Mouse (Mus musculus) liver, embryonic 14.5 days (tissue): Measurements from ENCODE around the gene Cnot6. TPM values are rescaled to one million over a fixed set of nuclear protein-coding genes. Genes with fewer than 3 reads are reported as not detected.

Experiments
- ATAC-seq: fragments of 200-750 bp; cut with Nextera tagmentation; 2 replicates; pipeline ENCODE4 v1.8.0; 2017; ENCODE audit warnings: moderate number of reproducible peaks, mild to moderate bottlenecking, moderate library complexity; ENCODE audit not compliant: insufficient read depth
- DNase-seq, 3 experiments: peaks; one replicate each; pipeline ENCODE4 v3.0.0-alpha.2; 2012 to 2013; ENCODE audit warnings: low read depth in 3 of 3, low spot score in 3 of 3
- H3K27ac ChIP-seq: fragments of 300-500 bp; sonication (generic); 2 replicates; pipeline ENCODE4 v1.5.1; 2014; ENCODE audit warnings: moderate library complexity, mild to moderate bottlenecking, control low read depth, inconsistent platforms
- H3K27me3 ChIP-seq: fragments of 300-500 bp; sonication (generic); 2 replicates; pipeline ENCODE4 v1.6.1; 2014; ENCODE audit warnings: mild to moderate bottlenecking, low read length, moderate library complexity; ENCODE audit not compliant: control insufficient read depth, insufficient read depth
- H3K36me3 ChIP-seq: fragments of 300-500 bp; sonication (generic); replicated peaks from 2 replicates; pipeline ENCODE4 v1.6.1; 2014; ENCODE audit warnings: low read depth; ENCODE audit not compliant: control insufficient read depth, insufficient read depth
- H3K4me1 ChIP-seq, 2 experiments: fragments of 200-500 bp in 1 of 2; fragments of 300-500 bp in 1 of 2; sonication (generic) in 1 of 2; replicated peaks; 2 replicates each; pipeline ENCODE4 v1.6.1; 2012 to 2014; ENCODE audit warnings: antibody characterized with exemption in 1 of 2, inconsistent platforms in 1 of 2, low read length in 1 of 2; ENCODE audit not compliant: control insufficient read depth in 2 of 2, insufficient read depth in 2 of 2
- H3K4me2 ChIP-seq: fragments of 300-500 bp; sonication (generic); 2 replicates; pipeline ENCODE4 v1.6.1; 2014; ENCODE audit warnings: low read depth, mild to moderate bottlenecking, control low read depth, moderate library complexity
- H3K4me3 ChIP-seq, 2 experiments: fragments of 200-500 bp in 1 of 2; fragments of 300-500 bp in 1 of 2; sonication (generic) in 1 of 2; 2 replicates each; pipeline ENCODE4 v1.5.1; 2012 to 2014; ENCODE audit warnings: low read depth in 2 of 2, low read length in 2 of 2, mild to moderate bottlenecking in 2 of 2, control low read depth in 1 of 2, inconsistent platforms in 1 of 2, moderate library complexity in 1 of 2; ENCODE audit not compliant: insufficient read depth in 1 of 2
- H3K9ac ChIP-seq: fragments of 300-500 bp; sonication (generic); replicated peaks from 2 replicates; pipeline ENCODE4 v1.6.1; 2014; ENCODE audit warnings: mild to moderate bottlenecking, control low read depth, moderate library complexity
- H3K9me3 ChIP-seq: fragments of 300-500 bp; sonication (generic); 2 replicates; pipeline ENCODE4 v1.6.1; 2016; ENCODE audit warnings: low read length, mixed read lengths; ENCODE audit not compliant: control insufficient read depth
- CTCF ChIP-seq: IDR thresholded peaks from 2 replicates; pipeline ENCODE4 v1.5.1; 2016; ENCODE audit warnings: antibody characterized with exemption, low read depth, control low read depth
- EP300 ChIP-seq: IDR thresholded peaks from 2 replicates; pipeline ENCODE4 v1.6.1; 2016; ENCODE audit warnings: antibody characterized with exemption, low read depth
- WGBS: fragments of 180-500 bp; shearing (Covaris S2); extraction: QIAGEN DNeasy Blood & Tissue Kit; methylation state at CpG from one replicate; pipeline ENCODE4 v1.1.7; 2014; ENCODE audit not compliant: insufficient replicate concordance; 5-methylcytosine and 5-hydroxymethylcytosine counted together
- polyA plus RNA-seq, 2 experiments: library from polyadenylated mRNA; depleted of rRNA in 1 of 2; stranded (reverse) in 1 of 2; unstranded in 1 of 2; fragments of >200 nt; fragmentation: Nextera tagmentation in 1 of 2; extraction: Ambion mirVana in 1 of 2; gene quantifications; 2 replicates each; pipeline versions ENCODE4 v1.2.1 to v1.2.3; 2012 to 2014

Cnot6 gene
- polyA plus RNA-seq, 2 experiments = 18.1 to 21.0 TPM

GRCm38 (mm10) chr11:49745839-49746238 is 33.3 kb upstream of the Cnot6 start:
- DNase-seq = no peak
- ATAC-seq = no peak
- Histone ChIP-seq H3K36me3 (no peaks in the 10 kb centered on the region), H3K9me3 (no peaks in the 10 kb centered on the region), H3K27ac (no peak overlapping the region), H3K4me1 (no peaks in the 10 kb centered on the region), H3K4me2 (no peak overlapping the region), H3K4me3 (no peak overlapping the region), H3K9ac (no peak overlapping the region), H3K27me3 (no peaks in the 10 kb centered on the region)
- 51% methylated on average over 3 of the region's 3 CpGs for WGBS
- no peak for TF ChIP-seq EP300
- no peak for TF ChIP-seq CTCF

- no peak for TF ChIP-seq EP300
- no peak for TF ChIP-seq CTCF
- no peak for DNase-seq
- no peaks in the 10 kb centered on the region for H3K4me1 ChIP-seq
- no peak overlapping the region for H3K27ac ChIP-seq
- no peak overlapping the region for H3K9ac ChIP-seq
- H3K4me2 ChIP-seq = no peak overlapping the region
- no peaks in the 10 kb centered on the region for H3K36me3 ChIP-seq
- ATAC-seq = no peak
- no peak overlapping the region for H3K4me3 ChIP-seq
- no peaks in the 10 kb centered on the region for H3K9me3 ChIP-seq
- no peaks in the 10 kb centered on the region for H3K27me3 ChIP-seq
Measured at GRCm38 (mm10) chr11:49744981-49745380, 32.5 kb upstream of the Cnot6 start.

- TF ChIP-seq EP300 = no peak
- no peak for TF ChIP-seq CTCF
- H3K4me2 ChIP-seq = no peak overlapping the region
- H3K9ac ChIP-seq = no peak overlapping the region
- H3K27ac ChIP-seq = no peak overlapping the region
- no peak for DNase-seq
- H3K27me3 ChIP-seq = no peaks in the 10 kb centered on the region
- WGBS = 61% methylated on average over 7 of the region's 7 CpGs
- H3K9me3 ChIP-seq = no peaks in the 10 kb centered on the region
- H3K36me3 ChIP-seq = no peaks in the 10 kb centered on the region
- no peak for ATAC-seq
- no peak overlapping the region for H3K4me3 ChIP-seq
- no peaks in the 10 kb centered on the region; a peak in 1 of 4 replicates for H3K4me1 ChIP-seq
Measured at GRCm38 (mm10) chr11:49743634-49744033, 31.1 kb upstream of the Cnot6 start.

- no peak for TF ChIP-seq CTCF
- TF ChIP-seq EP300 = no peak
- Histone ChIP-seq H3K9me3 (no peaks in the 10 kb centered on the region), H3K36me3 (no peaks in the 10 kb centered on the region), H3K9ac (no peak overlapping the region), H3K4me3 (no peak overlapping the region), H3K27me3 (no peaks in the 10 kb centered on the region), H3K27ac (no peak overlapping the region), H3K4me1 (no peaks in the 10 kb centered on the region; a peak in 1 of 4 replicates), H3K4me2 (no peak overlapping the region)
- 74% methylated on average over 8 of the region's 8 CpGs for WGBS
- ATAC-seq = no peak
- DNase-seq = no peak
Measured at GRCm38 (mm10) chr11:49742248-49742647, 29.7 kb upstream of the Cnot6 start.

GRCm38 (mm10) chr11:49739776-49740175 is 27.3 kb upstream of the Cnot6 start:
- Histone ChIP-seq H3K9ac (no peak overlapping the region), H3K4me1 (no peaks in the 10 kb centered on the region; a peak in 1 of 4 replicates), H3K27ac (no peak overlapping the region), H3K4me3 (no peak overlapping the region), H3K27me3 (no peaks in the 10 kb centered on the region), H3K36me3 (no peaks in the 10 kb centered on the region), H3K4me2 (no peak overlapping the region), H3K9me3 (no peaks in the 10 kb centered on the region)
- no peak for TF ChIP-seq CTCF
- no peak for TF ChIP-seq EP300
- DNase-seq = no peak
- WGBS = 7% methylated on average over 3 of the region's 3 CpGs
- no peak for ATAC-seq
